Comparison of ENCODE assay signal across 8 mouse cellular contexts in genomic region chr15:78927021-78927787, GRCm38 (mm10). TPM values are rescaled to one million over a fixed set of nuclear protein-coding genes. Genes with fewer than 3 reads are reported as not detected.
DNase-seq lines count a peak whose midpoint lies in the region; ATAC-seq lines count a peak whose summit lies in the region.

No protein-coding gene starts in this region.

- H3K27me3 ChIP-seq in heart, embryonic 12.5 days (replicated peaks) = no peaks in the 10 kb centered on the region
- H3K27me3 ChIP-seq in midbrain, embryonic 10.5 days (ENCODE audit: low read depth, poor library complexity, severe bottlenecking) = peaks cover 39% of the 10 kb centered on the region

- ATAC-seq in heart, embryonic 12.5 days (ENCODE audit: insufficient number of reproducible peaks, low FRiP score) = no peak
- no peak for ATAC-seq in granulocyte monocyte progenitor cell, adult 5-6 weeks (replicated peaks; ENCODE audit: poor library complexity, severe bottlenecking)

- peak overlapping the region; percentile 76 for H3K4me3 ChIP-seq in brown adipose tissue, adult 24 weeks (ENCODE audit: insufficient read depth, low read depth, low read length)
- peak overlapping the region; percentile 56 for H3K4me3 ChIP-seq in heart, embryonic 12.5 days
- H3K4me3 ChIP-seq in midbrain, embryonic 10.5 days = peak overlapping the region; percentile 51

- H3K9me3 ChIP-seq in heart, embryonic 12.5 days (replicated peaks) = no peaks in the 10 kb centered on the region
- no peaks in the 10 kb centered on the region for H3K9me3 ChIP-seq in midbrain, embryonic 10.5 days (replicated peaks)

- DNase-seq in cerebellum, adult 18-20 months = peak; percentile 55 to 66
- DNase-seq in cerebellum, postnatal 4 days (ENCODE audit: low spot score in 2 of 2) = no peak
- DNase-seq in kidney, postnatal 10 days = peak; percentile 69
- peak; percentile 33 for DNase-seq in midbrain, embryonic 10.5 days (ENCODE audit: low spot score)
- no peak for DNase-seq in left cerebral cortex, adult 9 months (ENCODE audit: low spot score in 2 of 2)

- H3K27ac ChIP-seq in brown adipose tissue, adult 24 weeks (replicated peaks; ENCODE audit: low read depth, low read length) = peak overlapping the region; percentile 91
- H3K27ac ChIP-seq in heart, embryonic 12.5 days (ENCODE audit: poor library complexity, severe bottlenecking) = peak overlapping the region; percentile 96
- H3K27ac ChIP-seq in midbrain, embryonic 10.5 days (replicated peaks) = peak overlapping the region; percentile 84

- peak overlapping the region; percentile 76 for H3K9ac ChIP-seq in heart, embryonic 12.5 days

- WGBS in heart, embryonic 12.5 days = 13% methylated on average over 15 of the region's 15 CpGs
- 21% methylated on average over 15 of the region's 15 CpGs for WGBS in midbrain, embryonic 10.5 days

- H3K36me3 ChIP-seq in heart, embryonic 12.5 days = peaks cover 14% of the 10 kb centered on the region
- no peaks in the 10 kb centered on the region; the same call in 1 of the 2 replicates for H3K36me3 ChIP-seq in midbrain, embryonic 10.5 days

- H3K4me2 ChIP-seq in heart, embryonic 12.5 days = peak overlapping the region; percentile 77

- peaks cover 6% of the 10 kb centered on the region for H3K4me1 ChIP-seq in brown adipose tissue, adult 24 weeks (ENCODE audit: control insufficient read depth, insufficient read depth, insufficient read length, low read length)
- H3K4me1 ChIP-seq in heart, embryonic 12.5 days (replicated peaks) = peaks cover 42% of the 10 kb centered on the region
- peaks cover 51% of the 10 kb centered on the region for H3K4me1 ChIP-seq in midbrain, embryonic 10.5 days

RNA-seq across cellular contexts. Expression of gene Lgals1, which starts 0.7 kb away (rescaled TPM):
- 2,169 and 2,213 TPM in 2 replicates for polyA plus RNA-seq in brown adipose tissue, adult 24 weeks (2012; ENCODE audit: insufficient read depth, insufficient read length, missing spikeins)
- 667 and 690 TPM in 2 replicates for polyA plus RNA-seq in heart, embryonic 12.5 days (2016; fragmentation: Nextera tagmentation; extraction: Ambion mirVana)
- polyA plus RNA-seq in midbrain, embryonic 10.5 days (2016; fragmentation: Nextera tagmentation; extraction: Ambion mirVana) = 341 and 392 TPM in 2 replicates
- total RNA-seq in granulocyte monocyte progenitor cell, adult 5-6 weeks (2014; fragmentation: Nextera tagmentation) = 677 and 745 TPM in 2 replicates
- 746 and 991 TPM in 2 replicates for total RNA-seq in granulocyte monocyte progenitor cell, adult 5-6 weeks (2017)

RNA-seq across cellular contexts. Expression of gene Nol12, which starts 7.5 kb away (rescaled TPM):
- 22.6 and 34.2 TPM in 2 replicates for polyA plus RNA-seq in brown adipose tissue, adult 24 weeks (2012; ENCODE audit: insufficient read depth, insufficient read length, missing spikeins)
- polyA plus RNA-seq in heart, embryonic 12.5 days (2016; fragmentation: Nextera tagmentation; extraction: Ambion mirVana) = 37.9 and 39.9 TPM in 2 replicates
- polyA plus RNA-seq in midbrain, embryonic 10.5 days (2016; fragmentation: Nextera tagmentation; extraction: Ambion mirVana) = 62.7 and 71.2 TPM in 2 replicates
- 34.4 and 60.8 TPM in 2 replicates for total RNA-seq in granulocyte monocyte progenitor cell, adult 5-6 weeks (2014; fragmentation: Nextera tagmentation)
- total RNA-seq in granulocyte monocyte progenitor cell, adult 5-6 weeks (2017) = 20.1 and 30.7 TPM in 2 replicates

RNA-seq across cellular contexts. Expression of gene Pdxp, which starts 13.5 kb away (rescaled TPM):
- 0.67 and 1.3 TPM in 2 replicates for polyA plus RNA-seq in brown adipose tissue, adult 24 weeks (2012; ENCODE audit: insufficient read depth, insufficient read length, missing spikeins)
- polyA plus RNA-seq in heart, embryonic 12.5 days (2016; fragmentation: Nextera tagmentation; extraction: Ambion mirVana) = 33.4 and 34.2 TPM in 2 replicates
- polyA plus RNA-seq in midbrain, embryonic 10.5 days (2016; fragmentation: Nextera tagmentation; extraction: Ambion mirVana) = 27.3 and 29.8 TPM in 2 replicates
- 10.6 and 19.8 TPM in 2 replicates for total RNA-seq in granulocyte monocyte progenitor cell, adult 5-6 weeks (2014; fragmentation: Nextera tagmentation)
- total RNA-seq in granulocyte monocyte progenitor cell, adult 5-6 weeks (2017) = 4.0 and 6.4 TPM in 2 replicates

RNA-seq across cellular contexts. Expression of gene Triobp, which starts 20.3 kb away (rescaled TPM):
- 19.0 and 24.7 TPM in 2 replicates for polyA plus RNA-seq in brown adipose tissue, adult 24 weeks (2012; ENCODE audit: insufficient read depth, insufficient read length, missing spikeins)
- polyA plus RNA-seq in heart, embryonic 12.5 days (2016; fragmentation: Nextera tagmentation; extraction: Ambion mirVana) = 59.4 and 64.1 TPM in 2 replicates
- polyA plus RNA-seq in midbrain, embryonic 10.5 days (2016; fragmentation: Nextera tagmentation; extraction: Ambion mirVana) = 39.7 and 39.8 TPM in 2 replicates
- 44.7 and 55.4 TPM in 2 replicates for total RNA-seq in granulocyte monocyte progenitor cell, adult 5-6 weeks (2014; fragmentation: Nextera tagmentation)
- total RNA-seq in granulocyte monocyte progenitor cell, adult 5-6 weeks (2017) = 20.6 and 32.3 TPM in 2 replicates

RNA-seq across cellular contexts. Expression of gene Sh3bp1, which starts 27.6 kb away (rescaled TPM):
- polyA plus RNA-seq in brown adipose tissue, adult 24 weeks (2012; ENCODE audit: insufficient read depth, insufficient read length, missing spikeins) = 2.2 and 3.3 TPM in 2 replicates
- polyA plus RNA-seq in heart, embryonic 12.5 days (2016; fragmentation: Nextera tagmentation; extraction: Ambion mirVana) = 26.2 and 26.8 TPM in 2 replicates
- 16.5 and 18.7 TPM in 2 replicates for polyA plus RNA-seq in midbrain, embryonic 10.5 days (2016; fragmentation: Nextera tagmentation; extraction: Ambion mirVana)
- 58.0 and 70.8 TPM in 2 replicates for total RNA-seq in granulocyte monocyte progenitor cell, adult 5-6 weeks (2014; fragmentation: Nextera tagmentation)
- total RNA-seq in granulocyte monocyte progenitor cell, adult 5-6 weeks (2017) = 19.3 and 29.4 TPM in 2 replicates

Comparison
In these comparisons a context has a peak if more than half of its experiments do, and no peak if none do; other contexts are left out.
1. DNase-seq: peak in cerebellum, adult 18-20 months (2 of 2), kidney, postnatal 10 days (single experiment) and midbrain, embryonic 10.5 days (single experiment); none in cerebellum, postnatal 4 days (0 of 2) and left cerebral cortex, adult 9 months (0 of 2).
2. RNA of gene Pdxp, which starts 13.5 kb away (polyA plus RNA-seq): 33.4 to 34.2 TPM in heart, embryonic 12.5 days and 27.3 to 29.8 TPM in midbrain, embryonic 10.5 days; 0.67 to 1.3 TPM in brown adipose tissue, adult 24 weeks; every median in the first group is over 10 times any median in the second.
3. Peak in every context shown above with its lines, with median percentiles within 50 percentile points of each other: H3K27ac ChIP-seq and H3K4me3 ChIP-seq.